Mouse (Mus musculus): ENCODE results near the gene Btbd18. TPM values are rescaled to one million over a fixed set of nuclear protein-coding genes. Genes with fewer than 3 reads are reported as not detected.
"Not testable (repeated sequence)": the region's sequence is repeated elsewhere in the genome, so short reads cannot be mapped to it uniquely, and the experiment has no call there.

Gene Btbd18
- polyA plus RNA-seq, 1 experiment: not detected

- no peaks in the 10 kb centered on the region for H3K27me3 ChIP-seq (ENCODE audit: control insufficient read depth, insufficient read depth, low read length)
- DNase-seq: peak; percentile 88
- TF ChIP-seq CTCF (IDR thresholded peaks at IDR 0.05; ENCODE audit: borderline replicate concordance, control insufficient read depth, extremely low read depth, insufficient read depth, low read length, poor library complexity) (no peak), POLR2A (IDR thresholded peaks at IDR 0.05; ENCODE audit: control insufficient read depth, extremely low read depth, insufficient read depth, low read length, poor library complexity) (peak; percentile 66)
- H3K27ac ChIP-seq (ENCODE audit: control insufficient read depth, insufficient read depth, low read length): no peak within 1 kb of the TSS; the same call in 1 of the 2 replicates
- H3K36me3 ChIP-seq (ENCODE audit: control insufficient read depth, insufficient read depth, low read length): peaks cover 4% of the 10 kb centered on the region; the same call in 1 of the 2 replicates
- 0 out of 2 replicates have a peak, but pooled peaks cover 2% of the 10 kb centered on the region for H3K4me1 ChIP-seq (replicated peaks; ENCODE audit: control insufficient read depth, insufficient read depth, low read length)
- peak within 1 kb of the TSS; percentile 98 for H3K4me3 ChIP-seq (ENCODE audit: control insufficient read depth, insufficient read depth, low read length)
- WGBS: under 1% methylated on average over 20 of the region's 20 CpGs
These were observed 11.7 kb downstream of the Btbd18 start, which contains the start of gene Selenoh for GRCm38 (mm10) chr2:84670569-84670933. Gene Selenoh, minus strand, starts transcription at chr2:84670770.

- H3K4me1 ChIP-seq (replicated peaks; ENCODE audit: control insufficient read depth, insufficient read depth, low read length); H3K27ac ChIP-seq (ENCODE audit: control insufficient read depth, insufficient read depth, low read length); H3K4me3 ChIP-seq (ENCODE audit: control insufficient read depth, insufficient read depth, low read length); DNase-seq; H3K36me3 ChIP-seq (ENCODE audit: control insufficient read depth, insufficient read depth, low read length); H3K27me3 ChIP-seq (ENCODE audit: control insufficient read depth, insufficient read depth, low read length): not testable (repeated sequence)
- WGBS: 89% methylated on average over 4 of the region's 5 CpGs
These were observed 12.7 kb downstream of the Btbd18 start for GRCm38 (mm10) chr2:84671535-84671934.

- TF ChIP-seq POLR2A (IDR thresholded peaks at IDR 0.05; ENCODE audit: control insufficient read depth, extremely low read depth, insufficient read depth, low read length, poor library complexity) (no peak), CTCF (IDR thresholded peaks at IDR 0.05; ENCODE audit: borderline replicate concordance, control insufficient read depth, extremely low read depth, insufficient read depth, low read length, poor library complexity) (0 out of 2 replicates have a peak, but pooled peaks have one; percentile 36)
- no peaks in the 10 kb centered on the region for H3K27me3 ChIP-seq (ENCODE audit: control insufficient read depth, insufficient read depth, low read length)
- H3K4me3 ChIP-seq (ENCODE audit: control insufficient read depth, insufficient read depth, low read length): peak overlapping the region; percentile 79
- 10% methylated on average over 22 of the region's 22 CpGs for WGBS
- no peak for DNase-seq
- peaks cover 3% of the 10 kb centered on the region; the same call in 1 of the 2 replicates for H3K4me1 ChIP-seq (replicated peaks; ENCODE audit: control insufficient read depth, insufficient read depth, low read length)
- 0 out of 2 replicates have a peak overlapping the region, but pooled peaks have one; percentile 20 for H3K27ac ChIP-seq (ENCODE audit: control insufficient read depth, insufficient read depth, low read length)
- H3K36me3 ChIP-seq (ENCODE audit: control insufficient read depth, insufficient read depth, low read length): peaks cover 4% of the 10 kb centered on the region; the same call in 1 of the 2 replicates
These were observed 18.5 kb downstream of the Btbd18 start for GRCm38 (mm10) chr2:84677270-84677967.

- Histone ChIP-seq H3K4me3 (ENCODE audit: control insufficient read depth, insufficient read depth, low read length) (peak within 1 kb of the TSS; percentile 79), H3K4me1 (replicated peaks; ENCODE audit: control insufficient read depth, insufficient read depth, low read length) (peaks cover 3% of the 10 kb centered on the region; the same call in 1 of the 2 replicates), H3K36me3 (ENCODE audit: control insufficient read depth, insufficient read depth, low read length) (peaks cover 4% of the 10 kb centered on the region; the same call in 1 of the 2 replicates), H3K27ac (ENCODE audit: control insufficient read depth, insufficient read depth, low read length) (0 out of 2 replicates have a peak within 1 kb of the TSS, but pooled peaks have one; percentile 20), H3K27me3 (ENCODE audit: control insufficient read depth, insufficient read depth, low read length) (no peaks in the 10 kb centered on the region)
- peak; percentile 90 for DNase-seq
- under 1% methylated on average over 44 of the region's 44 CpGs for WGBS
- 0 out of 2 replicates have a peak, but pooled peaks have one; percentile 4 for TF ChIP-seq CTCF (IDR thresholded peaks at IDR 0.05; ENCODE audit: borderline replicate concordance, control insufficient read depth, extremely low read depth, insufficient read depth, low read length, poor library complexity)
- TF ChIP-seq POLR2A (IDR thresholded peaks at IDR 0.05; ENCODE audit: control insufficient read depth, extremely low read depth, insufficient read depth, low read length, poor library complexity): no peak
These were observed 19.3 kb downstream of the Btbd18 start, which contains the start of the genes Gm28635 and Med19 for GRCm38 (mm10) chr2:84677968-84678880. Gene Gm28635, minus strand, starts transcription at chr2:84678041. Gene Med19, plus strand, starts transcription at chr2:84678402.

- TF ChIP-seq POLR2A (IDR thresholded peaks at IDR 0.05; ENCODE audit: control insufficient read depth, extremely low read depth, insufficient read depth, low read length, poor library complexity): no peak
- no peak for TF ChIP-seq CTCF (IDR thresholded peaks at IDR 0.05; ENCODE audit: borderline replicate concordance, control insufficient read depth, extremely low read depth, insufficient read depth, low read length, poor library complexity)
- no peak for DNase-seq
- H3K27me3 ChIP-seq (ENCODE audit: control insufficient read depth, insufficient read depth, low read length): no peaks in the 10 kb centered on the region
- H3K4me1 ChIP-seq (replicated peaks; ENCODE audit: control insufficient read depth, insufficient read depth, low read length): peaks cover 3% of the 10 kb centered on the region; the same call in 1 of the 2 replicates
- no peak within 1 kb of the TSS for H3K27ac ChIP-seq (ENCODE audit: control insufficient read depth, insufficient read depth, low read length)
- H3K4me3 ChIP-seq (ENCODE audit: control insufficient read depth, insufficient read depth, low read length): peak within 1 kb of the TSS; percentile 79
- 20% methylated on average over 8 of the region's 8 CpGs for WGBS
- peaks cover 4% of the 10 kb centered on the region; the same call in 1 of the 2 replicates for H3K36me3 ChIP-seq (ENCODE audit: control insufficient read depth, insufficient read depth, low read length)
These were observed 20.1 kb downstream of the Btbd18 start, which contains the start of gene Tmx2 for GRCm38 (mm10) chr2:84679016-84679415. Gene Tmx2, minus strand, starts transcription at chr2:84679140.

GRCm38 (mm10) chr2:84682605-84683183 lies 23.8 kb downstream of the Btbd18 start:
- WGBS: 87% methylated on average over 6 of the region's 6 CpGs
- Histone ChIP-seq H3K4me3 (ENCODE audit: control insufficient read depth, insufficient read depth, low read length) (no peak overlapping the region), H3K4me1 (replicated peaks; ENCODE audit: control insufficient read depth, insufficient read depth, low read length) (peaks cover 3% of the 10 kb centered on the region; the same call in 1 of the 2 replicates), H3K27ac (ENCODE audit: control insufficient read depth, insufficient read depth, low read length) (no peak overlapping the region), H3K27me3 (ENCODE audit: control insufficient read depth, insufficient read depth, low read length) (no peaks in the 10 kb centered on the region), H3K36me3 (ENCODE audit: control insufficient read depth, insufficient read depth, low read length) (peaks cover 23% of the 10 kb centered on the region)
- TF ChIP-seq POLR2A (IDR thresholded peaks at IDR 0.05; ENCODE audit: control insufficient read depth, extremely low read depth, insufficient read depth, low read length, poor library complexity): no peak
- TF ChIP-seq CTCF (IDR thresholded peaks at IDR 0.05; ENCODE audit: borderline replicate concordance, control insufficient read depth, extremely low read depth, insufficient read depth, low read length, poor library complexity): no peak
- DNase-seq: no peak
